Mouse (Mus musculus): ENCODE measurements around the gene Creb3. TPM values are rescaled to one million over a fixed set of nuclear protein-coding genes. Genes with fewer than 3 reads are reported as not detected.

The Creb3 gene
- polyA plus RNA-seq, 1 experiment from 2014 or later: 36.2 TPM

DNA sequence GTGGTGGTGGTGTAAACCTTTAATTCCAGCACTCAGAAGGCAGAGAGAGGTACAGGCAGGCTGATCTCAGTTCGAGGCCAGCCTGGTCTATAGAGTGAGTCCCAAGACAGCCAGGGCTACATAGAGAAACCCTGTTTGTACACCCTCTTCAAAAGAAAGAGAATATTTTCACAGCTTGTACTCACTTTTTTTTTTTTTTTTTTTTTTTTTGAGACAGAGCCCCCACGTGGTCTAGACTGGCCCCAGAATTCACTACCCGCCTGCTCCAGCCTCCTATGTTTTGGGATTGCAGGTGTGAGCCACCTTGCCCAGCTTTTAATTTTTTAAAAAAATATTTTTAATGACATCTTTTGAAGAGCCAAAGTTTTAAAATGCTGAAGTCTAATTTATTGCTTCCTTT is 42.0 kb downstream of the Creb3 start:
- Histone ChIP-seq H3K9ac (replicated peaks) (no peak overlapping the region), H3K9me3 (ENCODE audit: low read length) (no peaks in the 10 kb centered on the region), H3K27me3 (ENCODE audit: insufficient read depth, low read length) (no peaks in the 10 kb centered on the region), H3K4me1 (ENCODE audit: insufficient read depth) (peaks cover 22% of the 10 kb centered on the region), H3K36me3 (replicated peaks; ENCODE audit: insufficient read depth, low read length) (no peaks in the 10 kb centered on the region), H3K4me2 (ENCODE audit: low read depth, low read length) (no peak overlapping the region), H3K4me3 (ENCODE audit: low read depth, low read length) (no peak overlapping the region), H3K27ac (ENCODE audit: low read depth) (peak overlapping the region; percentile 82)
- WGBS (ENCODE audit: insufficient replicate concordance): 64% methylated on average over 3 of the region's 3 CpGs
- ATAC-seq (no peak), DNase-seq (no peak)
- TF ChIP-seq EP300 (IDR thresholded peaks at IDR 0.05; ENCODE audit: low read depth): no peak

DNA sequence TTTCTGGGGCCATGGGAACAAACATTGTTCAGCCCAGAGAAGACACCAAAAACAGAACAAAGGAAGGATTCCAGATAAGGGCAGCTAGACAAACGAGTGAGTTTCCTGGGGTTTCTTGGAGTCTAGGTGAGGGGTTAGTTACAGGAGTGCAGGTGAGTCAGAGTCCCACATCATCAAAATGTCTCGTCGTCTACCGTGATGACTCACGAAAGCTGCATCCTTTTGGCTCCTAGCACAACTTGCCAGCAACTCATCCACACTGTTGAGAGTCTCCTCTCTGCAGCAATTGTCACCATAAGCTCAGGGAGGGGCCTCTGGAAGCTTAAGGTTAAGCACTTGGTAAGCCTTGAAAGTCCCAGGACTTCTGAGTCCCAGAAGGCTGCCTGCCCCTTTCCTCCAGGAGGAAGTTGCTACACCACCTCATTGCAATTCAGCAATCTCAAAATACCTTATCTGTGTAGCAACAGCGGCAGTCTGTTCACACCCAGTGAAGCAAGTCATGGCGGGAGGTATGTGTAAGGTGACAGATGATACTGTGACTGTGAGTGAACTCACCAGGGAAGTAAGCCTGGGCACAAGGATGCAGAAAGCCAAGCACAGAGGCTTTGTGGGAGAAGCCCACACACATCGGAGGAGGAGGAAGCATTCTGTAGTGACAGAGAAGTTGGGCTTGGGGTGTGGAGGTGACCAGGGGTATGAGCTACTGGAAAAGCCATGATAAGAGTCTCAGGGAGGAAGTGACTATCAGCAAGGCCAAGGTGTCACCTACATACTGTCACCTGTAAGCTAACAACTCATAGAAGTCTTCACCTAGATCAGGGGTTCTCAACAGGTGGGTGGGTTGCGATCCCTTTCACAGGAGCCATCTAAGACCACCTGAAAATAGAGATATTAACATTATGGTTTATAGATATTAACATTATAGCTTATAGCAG is 42.9 kb downstream of the Creb3 start:
- Histone ChIP-seq H3K4me1 (ENCODE audit: insufficient read depth) (peaks cover 18% of the 10 kb centered on the region), H3K27ac (ENCODE audit: low read depth) (peak overlapping the region; percentile 82), H3K9ac (replicated peaks) (peak overlapping the region; percentile 38; the same call in 1 of the 2 replicates), H3K4me3 (ENCODE audit: low read depth, low read length) (no peak overlapping the region), H3K9me3 (ENCODE audit: low read length) (no peaks in the 10 kb centered on the region), H3K36me3 (replicated peaks; ENCODE audit: insufficient read depth, low read length) (no peaks in the 10 kb centered on the region), H3K27me3 (ENCODE audit: insufficient read depth, low read length) (no peaks in the 10 kb centered on the region), H3K4me2 (ENCODE audit: low read depth, low read length) (peak overlapping the region; percentile 36)
- peak; percentile 59 for DNase-seq
- peak; percentile 98 for ATAC-seq
- 47% methylated on average over 9 of the region's 9 CpGs for WGBS (ENCODE audit: insufficient replicate concordance)
- TF ChIP-seq EP300 (IDR thresholded peaks at IDR 0.05; ENCODE audit: low read depth): peak; percentile 95
- TF ChIP-seq CTCF (IDR thresholded peaks at IDR 0.05; ENCODE audit: low read depth): no peak

DNA sequence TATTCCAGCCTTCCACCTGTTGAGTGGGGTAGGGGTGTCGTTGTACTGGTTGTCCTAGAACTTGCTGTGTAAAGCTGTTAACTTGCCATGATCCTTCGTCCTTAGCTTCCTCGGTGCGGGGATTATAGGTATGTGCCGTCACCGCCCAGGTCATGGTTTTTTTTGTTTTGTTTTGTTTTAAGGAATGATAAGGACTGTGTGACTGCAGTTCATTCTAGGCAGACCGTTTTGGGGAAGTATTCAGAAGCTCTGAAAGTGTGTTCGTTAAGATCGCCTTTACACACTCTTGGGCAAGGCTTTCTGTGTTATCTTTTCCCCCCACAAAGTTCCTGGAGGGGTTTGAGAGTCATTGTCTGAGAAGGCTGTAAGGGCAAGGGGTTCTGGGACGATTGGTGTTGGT is 50.4 kb downstream of the Creb3 start:
- peak; percentile 48 for ATAC-seq
- Histone ChIP-seq H3K27ac (ENCODE audit: low read depth) (peak overlapping the region; percentile 62), H3K4me2 (ENCODE audit: low read depth, low read length) (peak overlapping the region; percentile 62)

DNA sequence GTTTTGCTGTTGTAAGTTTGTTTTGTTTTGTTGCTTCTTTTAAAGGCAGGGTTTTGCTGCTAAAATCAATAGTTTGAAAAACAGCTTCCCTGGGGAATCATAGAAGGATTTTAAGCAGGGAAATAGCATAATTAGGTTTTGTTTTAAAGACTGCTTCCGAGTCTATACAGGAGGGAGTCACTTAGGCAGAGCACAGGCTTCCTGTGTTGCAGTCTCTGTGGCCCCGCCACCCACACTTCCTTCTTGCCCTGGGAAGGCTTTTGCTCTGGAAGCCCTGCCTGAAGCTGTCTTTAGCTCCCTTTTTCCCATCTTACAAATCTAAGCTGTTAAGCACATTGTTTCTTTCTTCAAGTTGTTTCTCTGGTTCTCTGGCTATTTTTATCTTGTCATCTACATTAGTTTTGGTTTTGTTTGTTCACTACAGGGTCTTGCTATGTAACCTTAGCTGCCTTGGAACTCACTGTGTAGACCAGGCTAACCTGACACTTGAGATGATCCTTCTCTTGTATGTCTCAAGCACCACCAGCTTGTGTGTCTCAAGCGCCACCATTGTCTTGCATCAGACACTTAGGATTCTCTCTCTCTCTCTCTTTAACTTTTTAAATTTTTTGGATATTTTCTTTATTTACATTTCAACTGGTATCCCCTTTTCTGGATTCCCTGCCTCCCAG is 51.1 kb downstream of the Creb3 start:
- peak overlapping the region; percentile 62 for H3K4me2 ChIP-seq (ENCODE audit: low read depth, low read length)
- DNase-seq: peak; percentile 39
- 35% methylated on average over 3 of the region's 3 CpGs for WGBS (ENCODE audit: insufficient replicate concordance)
- H3K36me3 ChIP-seq (replicated peaks; ENCODE audit: insufficient read depth, low read length): no peaks in the 10 kb centered on the region
- H3K9ac ChIP-seq (replicated peaks): peak overlapping the region; percentile 41; the same call in 1 of the 2 replicates
- H3K27ac ChIP-seq (ENCODE audit: low read depth): peak overlapping the region; percentile 62
- TF ChIP-seq CTCF (IDR thresholded peaks at IDR 0.05; ENCODE audit: low read depth) (no peak), EP300 (IDR thresholded peaks at IDR 0.05; ENCODE audit: low read depth) (0 out of 2 replicates have a peak, but pooled peaks have one; percentile 1)
- peaks cover 6% of the 10 kb centered on the region; the same call in 1 of the 2 replicates for H3K4me1 ChIP-seq (ENCODE audit: insufficient read depth)
- no peak overlapping the region for H3K4me3 ChIP-seq (ENCODE audit: low read depth, low read length)
- peak; percentile 83 for ATAC-seq
- H3K9me3 ChIP-seq (ENCODE audit: low read length): no peaks in the 10 kb centered on the region
- no peaks in the 10 kb centered on the region for H3K27me3 ChIP-seq (ENCODE audit: insufficient read depth, low read length)

More for the DNA sequence above, 50.4 kb downstream of the Creb3 start:
- H3K9ac ChIP-seq (replicated peaks): peak overlapping the region; percentile 12; the same call in 1 of the 2 replicates
- WGBS (ENCODE audit: insufficient replicate concordance): 26% methylated on average over 10 of the region's 10 CpGs
- H3K36me3 ChIP-seq (replicated peaks; ENCODE audit: insufficient read depth, low read length): no peaks in the 10 kb centered on the region
- H3K4me1 ChIP-seq (ENCODE audit: insufficient read depth): peaks cover 6% of the 10 kb centered on the region; the same call in 1 of the 2 replicates
- no peak for TF ChIP-seq CTCF (IDR thresholded peaks at IDR 0.05; ENCODE audit: low read depth)
- TF ChIP-seq EP300 (IDR thresholded peaks at IDR 0.05; ENCODE audit: low read depth): 0 out of 2 replicates have a peak, but pooled peaks have one; percentile 2
- H3K4me3 ChIP-seq (ENCODE audit: low read depth, low read length): 0 out of 2 replicates have a peak overlapping the region, but pooled peaks have one; percentile 5
- no peaks in the 10 kb centered on the region for H3K27me3 ChIP-seq (ENCODE audit: insufficient read depth, low read length)
- no peak for DNase-seq
- no peaks in the 10 kb centered on the region for H3K9me3 ChIP-seq (ENCODE audit: low read length)

Other genes starting within 250 kb of the Creb3 start
- 1.9 and 2.1 TPM in 2 replicates for gene Rusc2, start 180.4 kb upstream of the Creb3 start, polyA plus RNA-seq (2015; fragmentation: Nextera tagmentation; extraction: Ambion mirVana)
- gene Fam166b, start 133.2 kb upstream of the Creb3 start, polyA plus RNA-seq (2015; fragmentation: Nextera tagmentation; extraction: Ambion mirVana): 0.14 TPM in 1 of 2 replicates, not detected in the other
- 1.2 TPM in 2 replicates for gene Tesk1, start 120.4 kb upstream of the Creb3 start, polyA plus RNA-seq (2015; fragmentation: Nextera tagmentation; extraction: Ambion mirVana)
- 9.9 and 10.4 TPM in 2 replicates for gene Cd72, start 107.7 kb upstream of the Creb3 start, polyA plus RNA-seq (2015; fragmentation: Nextera tagmentation; extraction: Ambion mirVana)
- gene Sit1, start 78.6 kb upstream of the Creb3 start, polyA plus RNA-seq (2015; fragmentation: Nextera tagmentation; extraction: Ambion mirVana): 0.53 and 0.94 TPM in 2 replicates
- gene Ccdc107, start 69.4 kb upstream of the Creb3 start, polyA plus RNA-seq (2015; fragmentation: Nextera tagmentation; extraction: Ambion mirVana): 41.1 and 46.0 TPM in 2 replicates
- 14.2 and 15.2 TPM in 2 replicates for gene Arhgef39, start 62.6 kb upstream of the Creb3 start, polyA plus RNA-seq (2015; fragmentation: Nextera tagmentation; extraction: Ambion mirVana)
- 0.95 and 1.1 TPM in 2 replicates for gene Car9, start 55.4 kb upstream of the Creb3 start, polyA plus RNA-seq (2015; fragmentation: Nextera tagmentation; extraction: Ambion mirVana)
- gene Tpm2, start 38.6 kb upstream of the Creb3 start, polyA plus RNA-seq (2015; fragmentation: Nextera tagmentation; extraction: Ambion mirVana): 17.3 and 58.9 TPM in 2 replicates
- gene Tln1, start 359 bp downstream of the Creb3 start, polyA plus RNA-seq (2015; fragmentation: Nextera tagmentation; extraction: Ambion mirVana): 30.0 and 34.2 TPM in 2 replicates
- 6.3 and 7.3 TPM in 2 replicates for gene Rgp1, start 16.4 kb downstream of the Creb3 start, polyA plus RNA-seq (2015; fragmentation: Nextera tagmentation; extraction: Ambion mirVana)
- 7.3 and 8.4 TPM in 2 replicates for gene Gba2, start 16.5 kb downstream of the Creb3 start, polyA plus RNA-seq (2015; fragmentation: Nextera tagmentation; extraction: Ambion mirVana)
- 0.96 TPM in 1 of 2 replicates, not detected in the other for gene Msmp, start 22.2 kb downstream of the Creb3 start, polyA plus RNA-seq (2015; fragmentation: Nextera tagmentation; extraction: Ambion mirVana)
- gene Npr2, start 69.6 kb downstream of the Creb3 start, polyA plus RNA-seq (2015; fragmentation: Nextera tagmentation; extraction: Ambion mirVana): 0.54 and 0.82 TPM in 2 replicates
- gene Spag8, start 91.3 kb downstream of the Creb3 start, polyA plus RNA-seq (2015; fragmentation: Nextera tagmentation; extraction: Ambion mirVana): not detected in 2 replicates
- 159 and 186 TPM in 2 replicates for gene Hint2, start 94.1 kb downstream of the Creb3 start, polyA plus RNA-seq (2015; fragmentation: Nextera tagmentation; extraction: Ambion mirVana)
- gene Tmem8b, start 106.6 kb downstream of the Creb3 start, polyA plus RNA-seq (2015; fragmentation: Nextera tagmentation; extraction: Ambion mirVana): 0.29 and 0.33 TPM in 2 replicates
- gene Fam221b, start 106.8 kb downstream of the Creb3 start, polyA plus RNA-seq (2015; fragmentation: Nextera tagmentation; extraction: Ambion mirVana): 1.7 and 1.8 TPM in 2 replicates
- gene Olfr70, start 138.5 kb downstream of the Creb3 start, polyA plus RNA-seq (2015; fragmentation: Nextera tagmentation; extraction: Ambion mirVana): not detected in 2 replicates
- gene Olfr71, start 147.9 kb downstream of the Creb3 start, polyA plus RNA-seq (2015; fragmentation: Nextera tagmentation; extraction: Ambion mirVana): not detected in 2 replicates
- 0.40 and 0.50 TPM in 2 replicates for gene Hrct1, start 164.9 kb downstream of the Creb3 start, polyA plus RNA-seq (2015; fragmentation: Nextera tagmentation; extraction: Ambion mirVana)
- 0.07 and 0.13 TPM in 2 replicates for gene Spaar, start 167.7 kb downstream of the Creb3 start, polyA plus RNA-seq (2015; fragmentation: Nextera tagmentation; extraction: Ambion mirVana)
- not detected in 2 replicates for gene Olfr159, start 208.7 kb downstream of the Creb3 start, polyA plus RNA-seq (2015; fragmentation: Nextera tagmentation; extraction: Ambion mirVana)